Mouse (Mus musculus) testis, adult 2 months (tissue): ENCODE data around the gene Trmt13. TPM values are rescaled to one million over a fixed set of nuclear protein-coding genes. Genes with fewer than 3 reads are reported as not detected.
"Not testable (repeated sequence)": the region's sequence is repeated elsewhere in the genome, so short reads cannot be mapped to it uniquely, and the experiment has no call there.

ENCODE experiments used
- H3K27ac ChIP-seq: fragments of 200-500 bp; 2 replicates; pipeline ENCODE4 v1.5.1; 2012; ENCODE audit warnings: low read depth, low read length; ENCODE audit not compliant: control insufficient read depth, insufficient read depth
- H3K27me3 ChIP-seq: fragments of 200-500 bp; 2 replicates; pipeline ENCODE4 v1.6.1; 2012; ENCODE audit warnings: mild to moderate bottlenecking, low read length, moderate library complexity; ENCODE audit not compliant: control insufficient read depth, insufficient read depth
- H3K36me3 ChIP-seq: fragments of 200-500 bp; 2 replicates; pipeline ENCODE4 v1.6.1; 2012; ENCODE audit warnings: mild to moderate bottlenecking, low read length; ENCODE audit not compliant: control insufficient read depth, insufficient read depth
- H3K4me1 ChIP-seq: fragments of 200-500 bp; 2 replicates; pipeline ENCODE4 v1.6.1; 2012; ENCODE audit warnings: low read length; ENCODE audit not compliant: control insufficient read depth, insufficient read depth
- H3K4me3 ChIP-seq: fragments of 200-500 bp; 2 replicates; pipeline ENCODE4 v1.5.1; 2012; ENCODE audit warnings: low read depth, mild to moderate bottlenecking, low read length, moderate library complexity, mixed read lengths; ENCODE audit not compliant: control insufficient read depth
- CTCF ChIP-seq: fragments of 200-500 bp; IDR thresholded peaks from 2 replicates; pipeline ENCODE4 v1.5.1; 2012; ENCODE audit warnings: low read depth, mild to moderate bottlenecking, inconsistent platforms, low read length, moderate library complexity; ENCODE audit not compliant: control insufficient read depth, insufficient read depth, insufficient replicate concordance
- POLR2A ChIP-seq: fragments of 200-500 bp; IDR thresholded peaks from 2 replicates; pipeline ENCODE4 v1.6.1; 2012; ENCODE audit warnings: low read depth, mild to moderate bottlenecking, inconsistent platforms, low read length, moderate library complexity; ENCODE audit not compliant: control insufficient read depth
- polyA plus RNA-seq: library from polyadenylated mRNA; depleted of rRNA; stranded (reverse); fragments of >200 nt; gene quantifications from 2 replicates; pipeline ENCODE4 v1.2.3, GENCODE M21; 2012

Gene Trmt13
- polyA plus RNA-seq, 1 experiment = 5.0 TPM

- Histone ChIP-seq H3K4me3 (no peak overlapping the region), H3K4me1 (no peaks in the 10 kb centered on the region), H3K27me3 (no peaks in the 10 kb centered on the region), H3K27ac (no peak overlapping the region), H3K36me3 (no peaks in the 10 kb centered on the region)
- TF ChIP-seq CTCF (no peak), POLR2A (no peak)
Observed at GRCm38 (mm10) chr3:116563095-116563492, 51.3 kb downstream of the Trmt13 start.

- Histone ChIP-seq H3K27me3 (no peaks in the 10 kb centered on the region), H3K4me3 (no peak within 1 kb of the TSS), H3K36me3 (no peaks in the 10 kb centered on the region), H3K27ac (no peak within 1 kb of the TSS), H3K4me1 (no peaks in the 10 kb centered on the region)
- no peak for TF ChIP-seq CTCF
- TF ChIP-seq POLR2A = no peak
Observed at GRCm38 (mm10) chr3:116562408-116563094, 51.8 kb downstream of the Trmt13 start, which contains the start of gene Lrrc39. TSS of gene Lrrc39 (plus strand) at chr3:116562973.

- H3K4me1 ChIP-seq, H3K4me3 ChIP-seq, H3K27me3 ChIP-seq, H3K27ac ChIP-seq, H3K36me3 ChIP-seq: not testable (repeated sequence)
Observed at GRCm38 (mm10) chr3:116561315-116561714, 53.1 kb downstream of the Trmt13 start.

GRCm38 (mm10) chr3:116551362-116551761 lies 63.0 kb downstream of the Trmt13 start:
- TF ChIP-seq POLR2A (no peak), CTCF (no peak)
- H3K36me3 ChIP-seq = no peaks in the 10 kb centered on the region
- no peaks in the 10 kb centered on the region for H3K27me3 ChIP-seq
- H3K4me1 ChIP-seq = no peaks in the 10 kb centered on the region
- no peak overlapping the region for H3K27ac ChIP-seq
- no peak overlapping the region for H3K4me3 ChIP-seq

GRCm38 (mm10) chr3:116547430-116547829 lies 67.0 kb downstream of the Trmt13 start:
- Histone ChIP-seq H3K36me3 (no peaks in the 10 kb centered on the region), H3K4me1 (no peaks in the 10 kb centered on the region), H3K4me3 (no peak overlapping the region), H3K27ac (no peak overlapping the region), H3K27me3 (no peaks in the 10 kb centered on the region)
- TF ChIP-seq POLR2A = no peak
- no peak for TF ChIP-seq CTCF

- Histone ChIP-seq H3K36me3 (no peaks in the 10 kb centered on the region), H3K4me3 (no peak overlapping the region), H3K4me1 (no peaks in the 10 kb centered on the region), H3K27me3 (no peaks in the 10 kb centered on the region), H3K27ac (no peak overlapping the region)
- no peak for TF ChIP-seq CTCF
- TF ChIP-seq POLR2A = no peak
Observed at GRCm38 (mm10) chr3:116542532-116542931, 71.9 kb downstream of the Trmt13 start.

GRCm38 (mm10) chr3:116542070-116542469 lies 72.3 kb downstream of the Trmt13 start:
- no peak for TF ChIP-seq CTCF
- Histone ChIP-seq H3K36me3 (no peaks in the 10 kb centered on the region), H3K4me1 (no peaks in the 10 kb centered on the region), H3K27ac (no peak overlapping the region), H3K27me3 (no peaks in the 10 kb centered on the region), H3K4me3 (no peak overlapping the region)

- Histone ChIP-seq H3K4me1 (no peaks in the 10 kb centered on the region), H3K36me3 (no peaks in the 10 kb centered on the region; the same call in 1 of the 2 replicates), H3K27me3 (no peaks in the 10 kb centered on the region), H3K27ac (no peak overlapping the region), H3K4me3 (no peak overlapping the region)
- TF ChIP-seq CTCF (no peak), POLR2A (no peak)
Observed at GRCm38 (mm10) chr3:116537200-116537573, 77.2 kb downstream of the Trmt13 start.
